9 mouse cellular contexts compared by ENCODE assay signal in genomic region chr4:129490972-129491880, GRCm38 (mm10). TPM values are rescaled to one million over a fixed set of nuclear protein-coding genes. Genes with fewer than 3 reads are reported as not detected.
DNase-seq lines count a peak whose midpoint lies in the region; ATAC-seq and TF ChIP-seq lines count a peak whose summit lies in the region.
"Had no signal": no experiment of that assay in that cellular context is flagged by ENCODE, and none has a peak within 500 bp of the region (broad histone marks: within the 10 kb centered on the region; RNA-seq: fewer than 3 reads in every experiment).

Gene Tssk3 (minus strand): TSS chr4:129491022.
Gene Fam229a (plus strand): TSS chr4:129491190.

- peak within 1 kb of the TSS; percentile 37 to 50 for H3K4me3 ChIP-seq in ES-E14 (ENCODE audit: insufficient read depth in 1 of 2, low read depth in 1 of 2, low read length in 2 of 2, poor library complexity in 1 of 2, severe bottlenecking in 1 of 2)
- peak within 1 kb of the TSS; percentile 30 for H3K4me3 ChIP-seq in embryonic facial prominence, embryonic 12.5 days
- peak within 1 kb of the TSS; percentile 31 for H3K4me3 ChIP-seq in intestine, postnatal 0 days (ENCODE audit: low read depth, low read length)
- no peak within 1 kb of the TSS for H3K4me3 ChIP-seq in lung, adult 2 months (replicated peaks; ENCODE audit: extremely low read depth, low read depth, low read length)
- H3K4me3 ChIP-seq: erythroblast, embryonic 14.5 days had no signal

- in situ Hi-C loops in ES-E14 (cut with MboI; ENCODE audit: low sequenced_read_pairs in 2 of 2, unreplicated experiment in 2 of 2): no loop called here

- no peak for TF ChIP-seq POLR2A in lung, adult 2 months (IDR thresholded peaks at IDR 0.05; ENCODE audit: borderline replicate concordance, extremely low read depth, low read depth, low read length)

- peak; percentile 54 for TF ChIP-seq CTCF in intestine, postnatal 0 days (IDR thresholded peaks at IDR 0.05; ENCODE audit: low read depth)
- TF ChIP-seq CTCF in lung, adult 2 months (IDR thresholded peaks at IDR 0.05; ENCODE audit: insufficient read depth, low read length): no peak

- peak within 1 kb of the TSS; percentile 62 for H3K4me2 ChIP-seq in embryonic facial prominence, embryonic 12.5 days (replicated peaks)
- H3K4me2 ChIP-seq in intestine, postnatal 0 days (replicated peaks; ENCODE audit: low read depth): peak within 1 kb of the TSS; percentile 65

- peaks cover 2 to 7% of the 10 kb centered on the region in 2 experiments; a peak in 3 of 4 replicates for H3K4me1 ChIP-seq in ES-E14 (ENCODE audit: control insufficient read depth in 2 of 2, insufficient read depth in 2 of 2, low read length in 2 of 2, poor library complexity in 1 of 2)
- peaks cover 17% of the 10 kb centered on the region for H3K4me1 ChIP-seq in embryonic facial prominence, embryonic 12.5 days
- peaks cover 6% of the 10 kb centered on the region; the same call in 1 of the 2 replicates for H3K4me1 ChIP-seq in intestine, postnatal 0 days (replicated peaks; ENCODE audit: control insufficient read depth, insufficient read depth, low read length)
- no peaks in the 10 kb centered on the region for H3K4me1 ChIP-seq in lung, adult 2 months (ENCODE audit: control insufficient read depth, insufficient read depth, low read length)

- H3K36me3 ChIP-seq in ES-E14 (ENCODE audit: control insufficient read depth, insufficient read depth, low read length, poor library complexity, severe bottlenecking): peaks cover 11% of the 10 kb centered on the region
- H3K36me3 ChIP-seq in embryonic facial prominence, embryonic 12.5 days: peaks cover 29% of the 10 kb centered on the region
- peaks cover 31% of the 10 kb centered on the region for H3K36me3 ChIP-seq in intestine, postnatal 0 days (ENCODE audit: control insufficient read depth, insufficient read depth)

- H3K9ac ChIP-seq in ES-E14 (ENCODE audit: insufficient read depth, low read depth, low read length, poor library complexity, severe bottlenecking): peak within 1 kb of the TSS; percentile 2
- peak within 1 kb of the TSS; percentile 31; the same call in 1 of the 2 replicates for H3K9ac ChIP-seq in embryonic facial prominence, embryonic 12.5 days
- 0 out of 2 replicates have a peak within 1 kb of the TSS, but pooled peaks have one; percentile 34 for H3K9ac ChIP-seq in intestine, postnatal 0 days (ENCODE audit: low read depth, low read length)

- peaks cover 30% of the 10 kb centered on the region for H3K27me3 ChIP-seq in embryonic facial prominence, embryonic 12.5 days
- H3K27me3 ChIP-seq in intestine, postnatal 0 days (replicated peaks; ENCODE audit: control insufficient read depth, insufficient read depth, low read length): peaks cover 9% of the 10 kb centered on the region

- H3K9me3 ChIP-seq in ES-E14 (ENCODE audit: control insufficient read depth, insufficient read depth, low read depth, low read length): no peaks in the 10 kb centered on the region
- no peaks in the 10 kb centered on the region for H3K9me3 ChIP-seq in embryonic facial prominence, embryonic 12.5 days
- H3K9me3 ChIP-seq in intestine, postnatal 0 days (ENCODE audit: control insufficient read depth): no peaks in the 10 kb centered on the region

- DNase-seq in adrenal gland, adult (ENCODE audit: inconsistent age in 2 of 2, low spot score in 1 of 2): peak; percentile 47 to 64
- no peak for DNase-seq in adrenal gland, postnatal 10 days
- DNase-seq in ES-E14 (ENCODE audit: low read depth, low spot score): no peak
- peak; percentile 49 for DNase-seq in lung, adult 2 months
- peak; percentile 65 for DNase-seq in retina, postnatal 1 day

- 3% methylated on average over 69 of the region's 70 CpGs for WGBS in embryonic facial prominence, embryonic 12.5 days
- WGBS in intestine, postnatal 0 days: 9% methylated on average over 68 of the region's 70 CpGs
- 11% methylated on average over 70 of the region's 70 CpGs for WGBS in lung, adult 2 months

- ATAC-seq in embryonic facial prominence, embryonic 12.5 days (ENCODE audit: insufficient number of reproducible peaks, insufficient read depth, low FRiP score, low TSS enrichment): no peak; the same call in 1 of the 2 replicates
- peak; percentile 53 for ATAC-seq in intestine, postnatal 0 days
- no peak for ATAC-seq in activated CD4-positive, CD25-positive, alpha-beta regulatory T cell, adult 4 months

- no peak within 1 kb of the TSS for H3K27ac ChIP-seq in ES-E14 (ENCODE audit: insufficient read depth, low read depth, low read length, poor library complexity, severe bottlenecking)
- H3K27ac ChIP-seq in embryonic facial prominence, embryonic 12.5 days: no peak within 1 kb of the TSS
- H3K27ac ChIP-seq in intestine, postnatal 0 days (ENCODE audit: low read depth, low read length): no peak within 1 kb of the TSS

TF ChIP-seq in ES-E14, 5 proteins besides CTCF, POLR2A, EP300 and RAD21:
- TF ChIP-seq HCFC1 (IDR thresholded peaks at IDR 0.05; ENCODE audit: borderline replicate concordance, insufficient read depth, low read length) (0 out of 2 replicates have a peak, but pooled peaks have one; percentile 5), CHD2 (IDR thresholded peaks at IDR 0.05; ENCODE audit: low read depth, low read length) (no peak), MAFK (IDR thresholded peaks at IDR 0.05; ENCODE audit: insufficient read depth, low read depth, low read length) (no peak), ZC3H11A (IDR thresholded peaks at IDR 0.05; ENCODE audit: borderline replicate concordance, low read depth, low read length) (no peak)
TF ChIP-seq in ES-E14: peak in this region for 1.

RNA-seq across cellular contexts. Expression of gene Tssk3, which starts in this region (rescaled TPM):
- not detected for total RNA-seq in adrenal gland, postnatal 10 days (2021)
- 0.16 TPM in 1 of 2 replicates, not detected in the other for total RNA-seq in ES-E14 (2012; rRNA removed)
- not detected in 2 replicates for polyA plus RNA-seq in embryonic facial prominence, embryonic 12.5 days (2016; fragmentation: Nextera tagmentation; extraction: Ambion mirVana)
- not detected in 2 replicates for polyA plus RNA-seq in intestine, postnatal 0 days (2015; fragmentation: Nextera tagmentation; extraction: Ambion mirVana)
- polyA plus RNA-seq in lung, adult 2 months (2012; rRNA removed): 0.12 TPM in 1 of 2 replicates, not detected in the other
- polyA plus RNA-seq in activated CD4-positive, CD25-positive, alpha-beta regulatory T cell, adult 4 months (2017; shearing (Covaris generic)): not detected
- polyA plus RNA-seq: erythroblast, embryonic 14.5 days had no signal

RNA-seq across cellular contexts. Expression of gene Fam229a, which starts in this region (rescaled TPM):
- total RNA-seq in adrenal gland, postnatal 10 days (2021): not detected
- not detected in 2 replicates for total RNA-seq in ES-E14 (2012; rRNA removed)
- 0.32 TPM in 1 of 2 replicates, not detected in the other for polyA plus RNA-seq in embryonic facial prominence, embryonic 12.5 days (2016; fragmentation: Nextera tagmentation; extraction: Ambion mirVana)
- polyA plus RNA-seq in intestine, postnatal 0 days (2015; fragmentation: Nextera tagmentation; extraction: Ambion mirVana): 0.22 TPM in 1 of 2 replicates, not detected in the other
- polyA plus RNA-seq in lung, adult 2 months (2012; rRNA removed): 0.80 and 1.1 TPM in 2 replicates
- not detected for polyA plus RNA-seq in activated CD4-positive, CD25-positive, alpha-beta regulatory T cell, adult 4 months (2017; shearing (Covaris generic))

Comparison
In these comparisons a context has a peak if more than half of its experiments do, and no peak if none do; other contexts are left out.
1. DNase-seq: peak in adrenal gland, adult (2 of 2), lung, adult 2 months (single experiment) and retina, postnatal 1 day (single experiment); none in adrenal gland, postnatal 10 days (single experiment) and ES-E14 (single experiment).
2. Peak in ATAC-seq, H3K4me3 ChIP-seq, H3K9ac ChIP-seq and H3K4me2 ChIP-seq in intestine, postnatal 0 days; RNA of the genes that start here not detected or under 1 TPM.
3. Peak in every context shown above with its lines, with median percentiles within 50 percentile points of each other: H3K9ac ChIP-seq.